14 mouse cellular contexts compared by ENCODE assay signal in the genomic region with DNA sequence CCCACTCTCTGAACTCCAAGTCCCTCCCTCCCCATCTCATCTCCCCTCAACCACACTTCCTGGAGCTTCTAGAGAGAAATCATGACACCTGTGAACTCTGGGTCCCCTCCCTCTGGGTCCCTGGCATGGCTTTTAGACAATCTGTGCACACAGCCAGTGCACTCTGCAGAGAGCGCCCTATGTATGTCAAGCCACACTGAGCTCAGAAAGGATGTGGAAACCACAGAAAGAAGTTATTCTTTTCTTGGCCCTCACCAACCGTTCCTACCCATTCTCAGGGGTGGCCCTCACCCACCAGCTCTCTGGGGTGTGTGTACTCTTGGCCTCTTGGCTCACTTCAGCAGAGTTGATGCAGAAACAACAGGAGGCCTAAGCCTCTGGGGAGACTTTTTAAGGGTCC. TPM values are rescaled to one million over a fixed set of nuclear protein-coding genes. Genes with fewer than 3 reads are reported as not detected.
DNase-seq lines count a peak whose midpoint lies in the region; ATAC-seq and TF ChIP-seq lines count a peak whose summit lies in the region.
"Had no signal": no experiment of that assay in that cellular context is flagged by ENCODE, and none has a peak within 500 bp of the region (broad histone marks: within the 10 kb centered on the region; RNA-seq: fewer than 3 reads in every experiment).

No protein-coding gene starts in this region.

- no peak for TF ChIP-seq CTCF in liver, postnatal 0 days (IDR thresholded peaks at IDR 0.05; ENCODE audit: low read depth)

- H3K36me3 ChIP-seq in liver, postnatal 0 days (replicated peaks; ENCODE audit: insufficient read depth, low read length) = no peaks in the 10 kb centered on the region
- H3K36me3 ChIP-seq in liver, embryonic 11.5 days (ENCODE audit: control insufficient read depth, insufficient read depth, low read length) = no peaks in the 10 kb centered on the region
- H3K36me3 ChIP-seq in forebrain, embryonic 14.5 days (ENCODE audit: control insufficient read depth, insufficient read depth, low read length) = no peaks in the 10 kb centered on the region
- H3K36me3 ChIP-seq: liver, embryonic 13.5 days had no signal

- no peaks in the 10 kb centered on the region for H3K9me3 ChIP-seq in liver, postnatal 0 days (ENCODE audit: low read length)
- no peaks in the 10 kb centered on the region for H3K9me3 ChIP-seq in liver, embryonic 11.5 days (ENCODE audit: control insufficient read depth, low read length)
- no peaks in the 10 kb centered on the region for H3K9me3 ChIP-seq in forebrain, embryonic 14.5 days (replicated peaks; ENCODE audit: control insufficient read depth, low read length)
- H3K9me3 ChIP-seq: liver, embryonic 13.5 days had no signal

- no peaks in the 10 kb centered on the region for H3K4me1 ChIP-seq in liver, postnatal 0 days (ENCODE audit: insufficient read depth)
- H3K4me1 ChIP-seq in liver, embryonic 11.5 days (replicated peaks; ENCODE audit: control insufficient read depth, insufficient read depth, low read length) = no peaks in the 10 kb centered on the region; the same call in 1 of the 2 replicates
- H3K4me1 ChIP-seq in forebrain, embryonic 14.5 days (ENCODE audit: control insufficient read depth, insufficient read depth, low read length) = peaks cover 3% of the 10 kb centered on the region
- H3K4me1 ChIP-seq: liver, embryonic 13.5 days had no signal

- no peak overlapping the region for H3K9ac ChIP-seq in liver, postnatal 0 days (replicated peaks)
- H3K9ac ChIP-seq in liver, embryonic 11.5 days (ENCODE audit: low read depth, low read length) = no peak overlapping the region
- no peak overlapping the region for H3K9ac ChIP-seq in forebrain, embryonic 14.5 days (ENCODE audit: low read length)
- H3K9ac ChIP-seq: liver, embryonic 13.5 days had no signal

- peak; percentile 61 for ATAC-seq in liver, postnatal 0 days
- no peak for ATAC-seq in liver, embryonic 11.5 days (replicated peaks; ENCODE audit: low FRiP score)
- ATAC-seq in activated CD4-positive, CD25-positive, alpha-beta regulatory T cell, adult 4 months = peak; percentile 79
- ATAC-seq in forebrain, embryonic 14.5 days = no peak

- DNase-seq in liver, postnatal 0 days = peak; percentile 30
- DNase-seq in liver, embryonic 11.5 days (ENCODE audit: low spot score) = no peak
- DNase-seq in skeletal muscle tissue, adult 2 months (ENCODE audit: low read depth, low spot score) = peak; percentile 23
- DNase-seq in thymus, postnatal 14 days = peak; percentile 89
- DNase-seq in right cerebral cortex, adult 18-20 months = no peak
- no peak for DNase-seq in forebrain, embryonic 14.5 days (ENCODE audit: low spot score)
- no peak for DNase-seq in right cerebral cortex, postnatal 36 days (ENCODE audit: low spot score in 2 of 2)
- DNase-seq: cerebellum, adult 11 months; embryo, embryonic 11 days; kidney, adult 8-10 months; liver, embryonic 13.5 days had no signal

- WGBS in liver, postnatal 0 days (ENCODE audit: insufficient replicate concordance) = 30% methylated on average over 2 of the region's 2 CpGs
- WGBS in liver, embryonic 11.5 days = 57% methylated on average over 2 of the region's 2 CpGs
- WGBS in forebrain, embryonic 14.5 days = 86% methylated on average over 2 of the region's 2 CpGs

- TF ChIP-seq EP300 in liver, postnatal 0 days (IDR thresholded peaks at IDR 0.05; ENCODE audit: low read depth) = no peak

- peak overlapping the region; percentile 17 for H3K27ac ChIP-seq in liver, postnatal 0 days (ENCODE audit: low read depth)
- H3K27ac ChIP-seq in liver, embryonic 11.5 days (ENCODE audit: low read depth, low read length) = no peak overlapping the region
- H3K27ac ChIP-seq in forebrain, embryonic 14.5 days (ENCODE audit: low read depth, low read length) = no peak overlapping the region
- H3K27ac ChIP-seq: heart, adult 2 months; liver, embryonic 13.5 days had no signal

- H3K27me3 ChIP-seq in liver, postnatal 0 days (ENCODE audit: insufficient read depth, low read length) = no peaks in the 10 kb centered on the region
- no peaks in the 10 kb centered on the region for H3K27me3 ChIP-seq in liver, embryonic 11.5 days (replicated peaks; ENCODE audit: control insufficient read depth, insufficient read depth, low read length)
- no peaks in the 10 kb centered on the region for H3K27me3 ChIP-seq in forebrain, embryonic 14.5 days (replicated peaks; ENCODE audit: control insufficient read depth, insufficient read depth, low read length)

- no peak overlapping the region for H3K4me2 ChIP-seq in liver, postnatal 0 days (ENCODE audit: low read depth, low read length)
- H3K4me2 ChIP-seq in liver, embryonic 11.5 days = no peak overlapping the region
- no peak overlapping the region for H3K4me2 ChIP-seq in forebrain, embryonic 14.5 days (ENCODE audit: low read length)
- H3K4me2 ChIP-seq: liver, embryonic 13.5 days had no signal

- H3K4me3 ChIP-seq in liver, postnatal 0 days (ENCODE audit: low read depth, low read length) = no peak overlapping the region
- H3K4me3 ChIP-seq in liver, embryonic 11.5 days (ENCODE audit: low read depth, low read length) = no peak overlapping the region
- no peak overlapping the region for H3K4me3 ChIP-seq in forebrain, embryonic 14.5 days (ENCODE audit: low read depth, low read length)
- H3K4me3 ChIP-seq: erythroblast, embryonic 14.5 days; heart, adult 2 months; liver, embryonic 13.5 days had no signal

RNA-seq across cellular contexts. Expression of a gene that starts 40.4 kb away (rescaled TPM):
- polyA plus RNA-seq in liver, postnatal 0 days (2015; fragmentation: Nextera tagmentation; extraction: Ambion mirVana) = not detected in 2 replicates
- polyA plus RNA-seq in liver, embryonic 11.5 days (2014; fragmentation: Nextera tagmentation; extraction: Ambion mirVana) = not detected in 2 replicates
- 1 to 10 TPM; 1.3 to 1.4 TPM for polyA plus RNA-seq in activated CD4-positive, CD25-positive, alpha-beta regulatory T cell, adult 4 months (2017; shearing (Covaris generic))
- polyA plus RNA-seq in forebrain, embryonic 14.5 days (2014; fragmentation: Nextera tagmentation; extraction: Ambion mirVana) = 1.1 and 1.5 TPM in 2 replicates
- polyA plus RNA-seq: erythroblast, embryonic 14.5 days; heart, adult 2 months; liver, embryonic 13.5 days had no signal

RNA-seq across cellular contexts. Expression of a gene that starts 55.8 kb away (rescaled TPM):
- polyA plus RNA-seq in liver, postnatal 0 days (2015; fragmentation: Nextera tagmentation; extraction: Ambion mirVana) = 1.7 and 1.9 TPM in 2 replicates
- polyA plus RNA-seq in liver, embryonic 11.5 days (2014; fragmentation: Nextera tagmentation; extraction: Ambion mirVana) = 3.4 and 3.8 TPM in 2 replicates
- polyA plus RNA-seq in activated CD4-positive, CD25-positive, alpha-beta regulatory T cell, adult 4 months (2017; shearing (Covaris generic)) = under 1 TPM; 0.46 to 0.79 TPM
- polyA plus RNA-seq in forebrain, embryonic 14.5 days (2014; fragmentation: Nextera tagmentation; extraction: Ambion mirVana) = 3.7 and 6.3 TPM in 2 replicates

Comparison
In these comparisons a context has a peak if more than half of its experiments do, and no peak if none do; other contexts are left out.
1. ATAC-seq: peak in liver, postnatal 0 days (single experiment) and activated CD4-positive, CD25-positive, alpha-beta regulatory T cell, adult 4 months (single experiment); none in liver, embryonic 11.5 days (single experiment) and forebrain, embryonic 14.5 days (single experiment).
2. DNase-seq: peak in liver, postnatal 0 days (single experiment), skeletal muscle tissue, adult 2 months (single experiment) and thymus, postnatal 14 days (single experiment); none in liver, embryonic 11.5 days (single experiment), right cerebral cortex, adult 18-20 months (single experiment), forebrain, embryonic 14.5 days (single experiment) and right cerebral cortex, postnatal 36 days (0 of 2).